Mouse (Mus musculus): ENCODE measurements around the gene Agps.
A peak's percentile ranks its signal among the peaks of the same experiment; 100 is the strongest.

The Agps gene

GRCm38 (mm10) chr2:75828931-75829610, 2.9 kb upstream of the Agps start:
- DNase-seq (ENCODE audit: low spot score) = no peak

DNA sequence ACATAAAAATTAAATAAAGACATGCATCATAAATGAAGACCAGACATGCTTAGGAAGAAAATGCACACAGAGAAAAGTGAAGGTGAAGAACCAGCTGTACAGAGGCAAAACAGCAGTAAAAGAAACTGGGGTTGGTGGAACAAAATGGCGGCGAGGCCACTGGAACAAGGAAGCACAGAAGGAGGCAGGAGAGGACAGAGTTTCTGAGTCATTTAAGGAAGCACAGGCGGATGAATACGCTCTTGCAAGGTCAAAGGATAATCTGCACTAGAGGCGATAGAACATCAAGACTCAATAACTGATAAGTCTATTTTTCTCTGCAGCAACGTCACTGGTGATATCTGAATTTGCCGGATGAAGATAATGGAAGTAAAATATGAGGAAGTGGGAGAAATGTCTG, 1.7 kb upstream of the Agps start:
- no peak for DNase-seq (ENCODE audit: low spot score)

- DNase-seq (ENCODE audit: low spot score) = no peak
Measured at GRCm38 (mm10) chr2:75832781-75833180, 804 bp downstream of the Agps start.

DNA sequence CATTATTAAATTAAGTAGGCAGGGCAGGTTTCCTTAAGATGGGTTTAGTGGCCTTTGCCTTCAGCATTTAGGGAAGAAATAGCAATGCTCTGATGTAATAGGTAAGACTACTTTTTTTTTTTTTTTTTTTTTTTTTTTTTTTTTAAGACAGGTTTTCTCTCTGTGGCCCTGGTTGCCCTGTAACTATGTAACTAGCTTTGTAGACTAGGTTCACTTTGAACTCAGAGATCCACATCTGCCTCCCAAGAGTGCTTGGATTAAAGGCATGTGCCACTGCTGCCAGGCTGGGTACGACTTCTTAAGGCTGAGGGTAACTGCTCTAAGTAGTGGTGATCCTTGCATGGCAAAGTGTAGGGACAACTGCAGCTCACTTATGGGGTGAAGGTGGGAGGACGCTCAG, 2.5 kb downstream of the Agps start:
- DNase-seq (ENCODE audit: low spot score) = no peak

- DNase-seq (ENCODE audit: low spot score) = no peak
Measured at GRCm38 (mm10) chr2:75842302-75842701, 10.3 kb downstream of the Agps start.

DNA sequence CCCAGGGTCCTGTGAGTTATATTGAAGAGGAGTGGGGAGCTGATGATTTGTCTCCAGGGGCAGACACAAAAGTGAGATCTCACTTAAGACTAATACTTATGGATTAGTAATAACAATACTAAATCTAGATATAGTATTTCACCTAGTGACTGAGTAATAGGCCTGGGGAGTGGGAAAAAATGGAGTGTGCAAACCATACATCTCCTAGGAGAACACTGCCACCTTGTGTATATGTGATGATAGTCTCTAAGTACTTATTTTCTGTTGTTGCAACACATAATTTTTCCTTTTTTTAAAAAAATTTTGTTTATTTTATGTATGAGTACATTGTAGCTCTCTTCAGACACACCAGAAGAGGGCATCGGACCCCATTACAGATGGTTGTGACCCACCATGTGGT, 15.7 kb downstream of the Agps start:
- no peak for DNase-seq (ENCODE audit: low spot score)

DNA sequence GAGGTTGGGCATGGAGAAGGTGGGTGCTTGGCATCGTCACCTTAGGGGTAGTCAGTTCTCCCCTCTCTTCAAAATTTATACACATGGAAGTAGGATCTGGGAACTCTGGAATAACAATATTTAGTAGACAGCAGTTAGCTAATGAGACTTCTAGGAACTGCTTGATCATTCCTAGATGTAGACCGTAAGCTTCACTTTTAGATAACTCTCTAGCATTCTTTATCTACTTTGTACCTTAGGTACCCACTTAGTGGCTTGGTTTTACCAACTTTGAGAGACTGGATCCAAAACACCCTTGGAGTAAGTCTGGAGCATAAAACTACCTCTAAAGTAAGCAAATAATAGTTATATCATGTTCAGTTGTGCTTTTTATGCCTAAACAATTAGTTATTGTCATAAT, 20.5 kb downstream of the Agps start:
- DNase-seq (ENCODE audit: low spot score) = no peak

DNA sequence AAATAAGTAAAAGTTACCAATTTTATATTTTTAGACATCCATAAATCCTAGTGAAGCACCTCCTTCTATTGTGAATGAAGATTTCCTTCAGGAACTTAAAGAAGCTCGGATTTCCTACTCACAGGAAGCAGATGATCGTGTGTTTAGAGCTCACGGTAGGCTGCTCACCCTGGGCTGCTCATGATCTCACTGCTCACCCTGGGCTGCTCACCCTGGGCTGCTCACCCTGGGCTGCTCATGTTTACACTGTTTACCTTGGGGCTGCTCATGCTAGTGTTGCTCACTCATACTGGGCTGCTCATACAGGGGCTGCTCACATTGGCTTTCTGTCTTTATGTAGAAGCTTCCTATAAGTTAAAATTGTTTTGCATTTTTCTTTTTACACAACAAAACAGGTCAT, 22.2 kb downstream of the Agps start:
- DNase-seq (ENCODE audit: low spot score) = no peak

DNA sequence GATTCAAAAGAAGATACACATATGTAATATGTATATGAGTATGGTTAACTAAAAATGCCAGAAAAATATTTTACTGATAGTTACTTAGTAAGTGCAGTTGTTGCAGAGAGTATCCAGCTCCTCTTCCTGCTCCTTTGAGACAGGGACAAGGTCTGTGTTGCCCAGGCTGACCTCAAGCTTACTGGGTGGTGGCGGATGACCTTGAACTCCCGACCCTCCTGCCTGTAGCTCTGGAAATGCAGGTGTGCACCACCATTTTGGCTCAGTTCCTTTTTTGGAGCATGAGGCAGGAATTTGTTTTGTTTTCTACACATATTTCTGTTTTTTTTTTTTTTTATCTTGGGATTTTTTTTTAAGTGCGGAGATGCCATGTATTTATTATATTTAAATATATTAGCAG, 29.1 kb downstream of the Agps start:
- DNase-seq (ENCODE audit: low spot score) = no peak

DNA sequence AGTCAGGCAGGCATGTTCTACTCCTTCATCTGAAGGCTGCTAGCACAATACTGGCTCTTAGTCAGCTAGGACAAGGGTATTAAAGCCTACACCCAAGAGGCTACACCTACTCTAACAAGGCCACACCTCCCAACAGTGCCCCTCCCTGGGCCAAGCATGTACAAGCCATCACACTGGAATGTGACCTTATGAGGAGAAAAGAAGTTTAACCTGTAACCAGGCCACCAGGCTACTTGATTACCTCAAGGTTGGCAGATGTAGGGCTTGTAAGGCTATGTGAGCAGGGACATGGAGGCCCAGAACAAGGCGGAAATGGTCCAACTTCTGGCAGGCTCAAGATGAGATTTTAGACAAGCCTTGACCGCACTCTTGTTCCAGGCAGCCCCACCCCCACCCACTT, 37.6 kb downstream of the Agps start:
- DNase-seq (ENCODE audit: low spot score) = no peak

DNA sequence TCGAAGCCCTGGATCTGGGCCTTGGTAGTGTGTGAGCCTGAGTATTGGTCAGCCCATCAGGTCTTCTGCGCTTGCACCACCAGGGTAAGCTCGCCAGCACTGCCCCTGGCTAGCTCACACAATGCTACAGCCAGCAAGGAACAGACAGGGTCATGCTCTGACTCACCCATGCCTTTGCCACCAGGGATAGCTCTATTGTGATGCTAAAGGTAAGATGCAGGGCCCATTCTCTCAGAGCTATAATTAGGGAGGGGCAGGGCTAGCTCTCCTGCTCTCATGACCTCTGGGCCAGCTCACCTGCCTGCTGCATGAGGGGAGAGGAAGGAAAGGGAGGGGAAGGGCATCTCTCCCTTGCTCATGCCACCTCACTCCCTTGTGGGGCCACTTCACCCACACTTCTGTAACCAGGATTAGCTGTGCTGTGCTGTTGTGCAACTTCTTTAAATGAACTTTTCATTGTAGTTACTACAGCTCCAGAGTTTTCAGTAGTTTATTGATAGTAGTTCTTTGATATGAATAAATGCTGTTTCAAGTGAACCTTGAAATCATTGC, 42.1 kb downstream of the Agps start:
- no peak for DNase-seq (ENCODE audit: low spot score)

GRCm38 (mm10) chr2:75879791-75880190, 47.8 kb downstream of the Agps start:
- peak; percentile 51 for DNase-seq (ENCODE audit: low spot score)

DNA sequence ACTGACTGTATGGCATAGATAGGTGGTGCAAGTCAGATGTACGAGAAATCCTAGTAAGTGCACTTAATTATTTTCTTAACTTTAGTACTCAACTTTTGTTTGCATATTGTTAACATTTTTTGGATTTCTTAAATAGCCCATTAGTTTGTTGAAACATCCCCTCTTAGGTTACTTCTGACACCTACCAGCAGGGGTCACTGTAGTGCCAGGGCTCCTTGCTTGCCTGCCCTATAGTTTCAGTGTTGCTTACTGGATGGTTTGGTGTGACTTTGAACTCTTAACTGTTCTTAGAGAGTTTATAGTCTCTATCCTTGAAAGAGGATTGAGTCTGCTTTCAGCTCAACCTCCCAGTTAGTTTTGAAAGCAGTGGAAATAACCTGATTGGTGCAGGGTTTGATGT, 51.6 kb downstream of the Agps start:
- peak; percentile 74 for DNase-seq (ENCODE audit: low spot score)

GRCm38 (mm10) chr2:75891981-75892380, 60.0 kb downstream of the Agps start:
- no peak for DNase-seq (ENCODE audit: low spot score)

DNA sequence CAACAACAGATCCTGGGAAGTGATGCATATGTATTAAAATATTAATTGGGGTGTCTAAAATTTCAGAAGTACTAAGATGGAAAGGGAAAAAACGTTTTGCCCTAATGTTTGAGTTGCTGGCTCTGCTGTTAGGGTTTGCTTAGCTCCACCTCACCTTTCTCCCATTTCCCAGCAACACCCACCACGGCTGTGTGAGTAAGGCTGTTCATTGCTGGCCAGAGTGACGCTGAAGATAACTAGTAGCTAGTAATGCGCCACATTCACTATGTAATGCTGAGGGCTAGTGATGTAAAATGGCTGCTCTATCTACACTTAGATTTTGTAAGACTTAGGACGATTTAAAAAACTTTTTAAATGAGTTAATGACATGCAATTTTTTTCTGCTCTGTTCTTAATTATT, 63.7 kb downstream of the Agps start:
- no peak for DNase-seq (ENCODE audit: low spot score)

DNA sequence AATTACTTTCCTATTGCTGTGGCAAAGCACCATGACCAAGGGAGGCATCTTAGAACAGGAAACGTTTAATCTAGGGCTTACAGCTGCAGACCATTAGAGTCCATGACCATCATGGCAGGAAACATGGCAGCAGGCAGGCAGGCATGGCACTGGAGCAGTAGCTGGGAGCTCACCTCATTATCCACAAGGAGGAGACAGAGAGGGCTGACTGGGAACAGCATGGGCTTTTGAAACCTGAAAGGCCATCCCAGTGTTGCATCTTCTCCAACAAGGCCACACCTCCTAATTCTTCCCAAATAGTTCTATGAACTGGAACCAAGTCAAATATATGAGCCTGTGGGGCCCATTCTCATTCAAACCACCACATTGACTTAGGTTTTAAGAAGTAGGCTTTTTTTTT, 68.3 kb downstream of the Agps start:
- DNase-seq (ENCODE audit: low spot score) = no peak

- no peak for DNase-seq (ENCODE audit: low spot score)
Measured at GRCm38 (mm10) chr2:75901869-75902268, 69.9 kb downstream of the Agps start.

GRCm38 (mm10) chr2:75907142-75907541, 75.2 kb downstream of the Agps start:
- no peak for DNase-seq (ENCODE audit: low spot score)

- no peak for DNase-seq (ENCODE audit: low spot score)
Measured at GRCm38 (mm10) chr2:75915040-75915439, 83.1 kb downstream of the Agps start.

GRCm38 (mm10) chr2:75923807-75924340, 91.9 kb downstream of the Agps start:
- DNase-seq (ENCODE audit: low spot score) = no peak

- DNase-seq (ENCODE audit: low spot score) = no peak
Measured at GRCm38 (mm10) chr2:75926061-75926460, 94.1 kb downstream of the Agps start.

GRCm38 (mm10) chr2:75928011-75928410, 96.0 kb downstream of the Agps start:
- no peak for DNase-seq (ENCODE audit: low spot score)

DNA sequence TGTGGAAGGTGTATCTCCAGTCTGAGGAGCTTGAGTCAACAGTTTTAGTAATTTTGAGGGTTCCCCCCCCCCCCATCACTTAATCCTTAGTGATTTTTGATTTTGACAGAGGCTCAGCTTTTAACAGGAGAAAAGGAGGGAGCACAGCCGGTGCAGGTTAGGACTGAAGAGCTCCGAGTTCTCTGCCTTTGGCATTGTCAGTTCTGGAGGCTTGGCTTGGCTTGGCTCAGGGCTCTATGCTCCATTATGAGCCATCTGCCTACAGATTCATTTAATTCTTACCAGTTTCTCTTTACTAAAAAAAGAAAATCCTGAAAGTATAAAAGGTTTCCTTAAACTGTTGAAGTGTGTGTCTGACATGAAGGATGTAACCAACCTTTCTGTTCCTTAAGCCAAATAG, 97.2 kb downstream of the Agps start:
- DNase-seq (ENCODE audit: low spot score) = no peak
